Mouse (Mus musculus) heart, embryonic 14.5 days (tissue): ENCODE results near the gene Wasf2. TPM values are rescaled to one million over a fixed set of nuclear protein-coding genes. Genes with fewer than 3 reads are reported as not detected.

Experiments
- ATAC-seq: fragments of 200-750 bp; cut with Nextera tagmentation; 2 replicates; pipeline ENCODE4 v1.8.0; 2017; ENCODE audit warnings: low read depth, moderate TSS enrichment; ENCODE audit not compliant: insufficient number of reproducible peaks, insufficient read depth, low FRiP score
- H3K27ac ChIP-seq, 2 experiments: fragments of 200-500 bp in 1 of 2; fragments of 300-500 bp in 1 of 2; sonication (generic) in 1 of 2; replicated peaks in 1 of 2; 2 replicates each; pipeline ENCODE4 v1.5.1; 2012 to 2014; ENCODE audit warnings: low read depth in 2 of 2, low read length in 2 of 2, control low read depth in 1 of 2, mild to moderate bottlenecking in 1 of 2, mixed read lengths in 1 of 2; ENCODE audit not compliant: control insufficient read depth in 1 of 2, insufficient read depth in 1 of 2
- H3K27me3 ChIP-seq: fragments of 300-500 bp; sonication (generic); 2 replicates; pipeline ENCODE4 v1.6.1; 2014; ENCODE audit warnings: mild to moderate bottlenecking, low read length, control low read depth; ENCODE audit not compliant: control insufficient read depth, insufficient read depth
- H3K36me3 ChIP-seq: fragments of 300-500 bp; sonication (generic); 2 replicates; pipeline ENCODE4 v1.6.1; 2014; ENCODE audit warnings: mild to moderate bottlenecking, control low read depth, low read length, mixed read lengths; ENCODE audit not compliant: control insufficient read depth, insufficient read depth
- H3K4me1 ChIP-seq, 2 experiments: fragments of 200-500 bp in 1 of 2; fragments of 300-500 bp in 1 of 2; sonication (generic) in 1 of 2; 2 replicates each; pipeline ENCODE4 v1.6.1; 2012 to 2014; ENCODE audit warnings: low read length in 2 of 2, control low read depth in 1 of 2, mixed read lengths in 1 of 2; ENCODE audit not compliant: control insufficient read depth in 2 of 2, insufficient read depth in 2 of 2
- H3K4me2 ChIP-seq: fragments of 300-500 bp; sonication (generic); 2 replicates; pipeline ENCODE4 v1.6.1; 2014; ENCODE audit warnings: mild to moderate bottlenecking, low read length
- H3K4me3 ChIP-seq, 2 experiments: fragments of 200-500 bp in 1 of 2; fragments of 300-500 bp in 1 of 2; sonication (generic) in 1 of 2; 2 replicates each; pipeline ENCODE4 v1.5.1; 2012 to 2014; ENCODE audit warnings: low read length in 2 of 2, mild to moderate bottlenecking in 2 of 2, control low read depth in 1 of 2, low read depth in 1 of 2, moderate library complexity in 1 of 2; ENCODE audit not compliant: control insufficient read depth in 1 of 2, insufficient read depth in 1 of 2
- H3K9ac ChIP-seq: fragments of 300-500 bp; sonication (generic); 2 replicates; pipeline ENCODE4 v1.6.1; 2014; ENCODE audit warnings: mild to moderate bottlenecking, low read length
- H3K9me3 ChIP-seq: fragments of 300-500 bp; sonication (generic); 2 replicates; pipeline ENCODE4 v1.6.1; 2016; ENCODE audit warnings: low read length, control low read depth; ENCODE audit not compliant: control insufficient read depth
- WGBS: fragments of 180-500 bp; shearing (Covaris S2); extraction: QIAGEN DNeasy Blood & Tissue Kit; methylation state at CpG from one replicate; pipeline ENCODE4 v1.1.7; 2014; 5-methylcytosine and 5-hydroxymethylcytosine counted together
- polyA plus RNA-seq: library from polyadenylated mRNA; unstranded; fragments of >200 nt; fragmentation: Nextera tagmentation; extraction: Ambion mirVana; gene quantifications from 2 replicates; pipeline ENCODE4 v1.2.1, GENCODE M21; 2014

The Wasf2 gene
- polyA plus RNA-seq, 1 experiment from 2014 or later: 68.6 TPM

- Histone ChIP-seq H3K4me1 (peaks cover 20 to 57% of the 10 kb centered on the region in 2 experiments), H3K36me3 (0 out of 2 replicates have a peak, but pooled peaks cover 5% of the 10 kb centered on the region), H3K9ac (peak overlapping the region; percentile 14; the same call in 1 of the 2 replicates), H3K4me2 (no peak overlapping the region), H3K9me3 (no peaks in the 10 kb centered on the region), H3K4me3 (no peak overlapping the region), H3K27ac (peak overlapping the region; percentile 24 to 46), H3K27me3 (no peaks in the 10 kb centered on the region)
- no peak for ATAC-seq
- WGBS: 71% methylated on average over 10 of the region's 10 CpGs
Observed at GRCm38 (mm10) chr4:133169237-133170055, 39.1 kb downstream of the Wasf2 start.

DNA sequence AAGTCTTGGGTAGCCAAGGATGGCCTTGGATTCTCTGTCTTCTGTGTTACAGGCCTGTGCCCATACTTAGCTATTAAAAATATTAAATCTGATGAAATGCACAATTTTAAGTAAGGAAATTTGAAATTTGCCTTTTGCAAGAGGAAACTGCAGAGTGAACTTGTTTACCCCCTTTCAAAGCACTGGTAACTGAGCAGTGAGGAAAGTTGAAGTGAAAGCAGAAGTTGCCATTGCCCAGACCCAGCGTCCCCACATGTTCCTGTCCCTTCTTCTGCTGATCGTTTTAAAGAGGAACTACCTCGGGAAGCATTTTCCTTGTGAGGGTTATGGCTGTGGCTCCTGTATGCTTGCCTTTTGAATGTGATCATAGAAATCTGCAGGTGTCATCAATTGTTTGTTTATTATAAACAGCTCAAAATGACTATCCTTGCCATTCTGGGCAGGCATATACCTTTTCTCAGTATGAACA, 39.8 kb downstream of the Wasf2 start:
- H3K9ac ChIP-seq: no peak overlapping the region
- H3K36me3 ChIP-seq: 0 out of 2 replicates have a peak, but pooled peaks cover 2% of the 10 kb centered on the region
- peaks cover 20 to 60% of the 10 kb centered on the region in 2 experiments for H3K4me1 ChIP-seq
- H3K27me3 ChIP-seq: no peaks in the 10 kb centered on the region
- 72% methylated on average over 3 of the region's 3 CpGs for WGBS
- H3K4me3 ChIP-seq: no peak overlapping the region
- H3K4me2 ChIP-seq: no peak overlapping the region
- H3K27ac ChIP-seq: peak overlapping the region in 1 of 2 experiments; percentile 24; a peak in 2 of 4 replicates
- H3K9me3 ChIP-seq: no peaks in the 10 kb centered on the region
- ATAC-seq: no peak

- H3K9me3 ChIP-seq: no peaks in the 10 kb centered on the region
- no peaks in the 10 kb centered on the region for H3K27me3 ChIP-seq
- no peak overlapping the region for H3K27ac ChIP-seq
- no peak overlapping the region for H3K9ac ChIP-seq
- no peaks in the 10 kb centered on the region for H3K36me3 ChIP-seq
- H3K4me3 ChIP-seq: no peak overlapping the region
- H3K4me1 ChIP-seq: peaks cover 23 to 65% of the 10 kb centered on the region in 2 experiments
- ATAC-seq: no peak
- H3K4me2 ChIP-seq: no peak overlapping the region
Observed at GRCm38 (mm10) chr4:133170616-133171015, 40.3 kb downstream of the Wasf2 start.

DNA sequence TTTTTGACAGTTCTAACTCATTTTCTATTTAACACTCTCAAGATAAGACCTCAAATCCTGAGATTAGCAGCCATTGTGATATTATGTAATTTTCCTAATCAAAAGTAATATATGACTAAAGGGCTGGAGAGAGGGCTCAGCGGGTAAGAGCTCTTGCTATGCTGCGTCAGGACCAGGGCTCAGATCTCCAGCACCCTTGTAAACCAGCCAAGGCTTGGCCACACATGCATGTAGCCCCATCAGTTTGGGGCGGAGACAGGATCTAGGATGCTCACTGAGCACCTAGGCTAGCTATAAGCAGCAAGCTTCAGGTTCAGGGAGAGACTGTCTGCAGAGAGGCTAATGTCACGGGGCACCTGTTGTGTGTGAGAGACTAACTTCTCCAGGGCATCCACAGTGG, 42.1 kb downstream of the Wasf2 start:
- Histone ChIP-seq H3K27ac (no peak overlapping the region), H3K4me3 (no peak overlapping the region), H3K36me3 (peaks cover 7% of the 10 kb centered on the region), H3K9me3 (no peaks in the 10 kb centered on the region), H3K4me2 (no peak overlapping the region), H3K27me3 (no peaks in the 10 kb centered on the region), H3K9ac (no peak overlapping the region), H3K4me1 (peaks cover 27 to 72% of the 10 kb centered on the region in 2 experiments)
- no peak for ATAC-seq
- WGBS: 85% methylated on average over 4 of the region's 4 CpGs

DNA sequence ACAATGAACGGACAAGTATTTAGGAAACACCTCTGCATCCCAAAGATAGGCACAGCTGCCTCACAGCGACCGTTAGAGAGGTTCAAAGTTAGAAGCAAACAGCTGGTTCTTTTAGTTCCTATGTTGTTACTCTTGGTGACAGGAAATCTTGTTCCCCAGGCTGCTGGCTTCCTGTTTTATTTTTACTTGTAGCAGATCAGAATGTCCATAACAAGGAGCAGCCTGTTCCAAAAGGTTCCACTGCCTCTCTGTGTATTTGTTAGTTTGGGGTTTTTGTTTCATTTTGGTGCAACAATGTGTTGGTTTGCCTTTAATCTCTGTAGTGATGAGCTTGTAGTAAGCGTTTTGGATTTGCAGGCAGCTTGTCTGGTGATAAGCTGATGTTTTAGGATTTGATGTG, 44.1 kb downstream of the Wasf2 start:
- Histone ChIP-seq H3K27me3 (no peaks in the 10 kb centered on the region), H3K9ac (no peak overlapping the region), H3K36me3 (peaks cover 22% of the 10 kb centered on the region), H3K4me3 (no peak overlapping the region), H3K4me1 (peaks cover 26 to 71% of the 10 kb centered on the region in 2 experiments), H3K9me3 (no peaks in the 10 kb centered on the region), H3K4me2 (peak overlapping the region; percentile 19; the same call in 1 of the 2 replicates), H3K27ac (peak overlapping the region; percentile 62 to 63)
- 27% methylated on average over 4 of the region's 4 CpGs for WGBS
- ATAC-seq: no peak

- Histone ChIP-seq H3K4me2 (no peak overlapping the region), H3K9me3 (no peaks in the 10 kb centered on the region), H3K27ac (peak overlapping the region in 1 of 2 experiments; percentile 80; a peak in 2 of 4 replicates), H3K9ac (0 out of 2 replicates have a peak overlapping the region, but pooled peaks have one; percentile 19), H3K36me3 (peaks cover 28% of the 10 kb centered on the region), H3K4me1 (peaks cover 22 to 61% of the 10 kb centered on the region in 2 experiments), H3K27me3 (no peaks in the 10 kb centered on the region), H3K4me3 (no peak overlapping the region)
- no peak for ATAC-seq
- WGBS: 65% methylated on average over 7 of the region's 7 CpGs
Observed at GRCm38 (mm10) chr4:133175274-133175673, 45.0 kb downstream of the Wasf2 start.

GRCm38 (mm10) chr4:133175998-133176760, 45.9 kb downstream of the Wasf2 start:
- 31% methylated on average over 14 of the region's 14 CpGs for WGBS
- Histone ChIP-seq H3K27ac (peak overlapping the region; percentile 70 to 80), H3K9ac (peak overlapping the region; percentile 14; the same call in 1 of the 2 replicates), H3K4me3 (no peak overlapping the region), H3K4me1 (peaks cover 19 to 53% of the 10 kb centered on the region in 2 experiments), H3K4me2 (peak overlapping the region; percentile 42), H3K27me3 (no peaks in the 10 kb centered on the region), H3K36me3 (peaks cover 33% of the 10 kb centered on the region), H3K9me3 (no peaks in the 10 kb centered on the region)
- ATAC-seq: peak; percentile 54; the same call in 1 of the 2 replicates
